Mouse (Mus musculus): ENCODE results near the gene Myh14.

- no peak for TF ChIP-seq POLR2A (IDR thresholded peaks at IDR 0.05; ENCODE audit: borderline replicate concordance, low read depth, low read length)
- TF ChIP-seq CTCF (IDR thresholded peaks at IDR 0.05; ENCODE audit: low read depth, low read length) = no peak
Measured at GRCm38 (mm10) chr7:44615309-44615708, 55.3 kb downstream of the Myh14 start.
